Mouse (Mus musculus) ovary, postnatal 14 days (tissue): ENCODE measurements at regions not wholly inside any gene's neighbourhood (a gene's known extent, or its start where the extent isn't known, plus 50 kb on each side); places are given as distances from the start of the nearest gene placed in this dataset.

Source experiments
- DNase-seq: peaks from one replicate; pipeline ENCODE4 v3.0.0; 2022; ENCODE audit warnings: low spot score

DNA sequence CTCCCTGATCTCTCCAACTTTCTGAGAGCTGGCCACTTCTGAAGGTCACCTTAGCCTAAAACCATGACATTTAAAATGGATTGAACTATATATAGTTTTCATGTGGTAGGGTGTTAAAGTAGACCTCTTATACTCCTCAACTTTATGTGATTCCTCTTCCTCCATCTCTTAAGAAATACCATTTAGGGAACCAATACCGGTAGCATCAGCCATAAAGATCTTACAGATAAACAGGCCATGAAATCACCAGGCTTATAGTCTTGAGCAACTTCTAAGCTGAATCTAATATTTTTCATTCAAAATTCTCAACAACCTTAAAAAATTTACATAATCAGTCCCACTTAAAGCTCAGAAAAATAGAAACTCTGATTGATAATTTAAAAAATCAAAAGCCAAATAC lies 56.2 kb downstream of the Rpl36a-ps1 start:
- no peak for DNase-seq

- DNase-seq, result no peak
Observed at GRCm38 (mm10) chr14:98937373-98937772, 56.7 kb downstream of the Rpl36a-ps1 start.

GRCm38 (mm10) chr14:98933371-98933916 lies 60.7 kb downstream of the Rpl36a-ps1 start:
- no peak for DNase-seq

- no peak for DNase-seq
Observed at GRCm38 (mm10) chr14:98929276-98929675, 64.8 kb downstream of the Rpl36a-ps1 start.

GRCm38 (mm10) chr14:98908234-98908633 lies 85.9 kb downstream of the Rpl36a-ps1 start:
- DNase-seq, result no peak

DNA sequence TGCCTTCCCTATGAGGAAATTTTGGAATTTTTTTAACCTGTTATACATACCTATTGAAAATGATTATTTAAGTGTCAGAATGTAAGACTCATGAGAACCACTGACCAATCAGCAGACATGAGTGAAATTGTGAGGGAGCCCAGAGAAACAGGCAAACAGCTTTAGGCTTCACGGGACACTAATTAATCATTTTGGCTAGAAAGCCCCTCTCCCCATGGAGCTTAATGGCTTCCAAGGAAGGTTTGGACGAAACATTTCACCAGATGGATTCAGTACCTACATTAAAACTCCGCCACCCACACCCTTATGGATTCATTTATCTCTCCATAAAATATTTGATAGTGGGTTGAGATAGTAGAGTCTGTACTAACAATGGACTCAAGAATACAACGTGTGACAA lies 95.2 kb downstream of the Rpl36a-ps1 start:
- DNase-seq, result no peak

DNA sequence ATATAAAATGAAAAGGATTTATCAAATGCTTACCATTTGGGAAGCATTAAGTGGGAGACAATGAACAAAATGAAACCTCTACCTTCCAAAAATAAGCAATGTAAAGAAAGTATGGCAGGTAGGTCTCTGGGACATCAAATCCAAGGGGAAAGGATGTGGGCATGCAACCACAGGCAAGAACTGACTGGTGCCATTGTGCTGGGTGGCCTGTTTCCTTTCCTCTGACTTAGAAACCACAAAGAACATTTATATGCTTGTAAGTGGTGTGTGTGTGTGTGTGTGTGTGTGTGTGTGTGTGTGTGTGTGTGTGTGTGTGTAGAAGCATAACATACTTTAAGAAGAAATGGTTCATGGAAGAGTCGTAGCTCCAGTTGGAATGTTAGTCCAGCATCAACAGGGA lies 96.7 kb downstream of the Rpl36a-ps1 start:
- no peak for DNase-seq

DNA sequence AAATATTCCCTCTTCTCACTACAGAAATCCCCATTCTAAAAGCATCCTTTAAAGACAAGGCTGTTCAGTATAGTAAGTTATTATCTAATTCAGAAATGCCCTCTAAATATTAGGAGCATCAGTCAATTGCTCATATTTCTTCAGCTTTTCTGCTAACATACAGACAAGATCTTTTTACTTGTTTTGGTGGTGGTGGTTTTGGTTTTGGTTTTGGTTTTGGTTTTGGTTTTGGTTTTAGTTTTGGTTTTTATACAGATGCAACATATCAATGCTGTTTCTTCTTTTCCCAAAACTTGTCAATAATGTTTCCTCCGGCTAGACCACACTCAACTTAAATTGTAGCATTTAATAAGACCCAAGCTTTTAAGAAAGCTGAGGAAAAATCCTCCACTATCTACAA lies 98.2 kb downstream of the Rpl36a-ps1 start:
- DNase-seq, result no peak

- DNase-seq, result no peak
Observed at GRCm38 (mm10) chr14:98892670-98893069, 101.4 kb downstream of the Rpl36a-ps1 start.

DNA sequence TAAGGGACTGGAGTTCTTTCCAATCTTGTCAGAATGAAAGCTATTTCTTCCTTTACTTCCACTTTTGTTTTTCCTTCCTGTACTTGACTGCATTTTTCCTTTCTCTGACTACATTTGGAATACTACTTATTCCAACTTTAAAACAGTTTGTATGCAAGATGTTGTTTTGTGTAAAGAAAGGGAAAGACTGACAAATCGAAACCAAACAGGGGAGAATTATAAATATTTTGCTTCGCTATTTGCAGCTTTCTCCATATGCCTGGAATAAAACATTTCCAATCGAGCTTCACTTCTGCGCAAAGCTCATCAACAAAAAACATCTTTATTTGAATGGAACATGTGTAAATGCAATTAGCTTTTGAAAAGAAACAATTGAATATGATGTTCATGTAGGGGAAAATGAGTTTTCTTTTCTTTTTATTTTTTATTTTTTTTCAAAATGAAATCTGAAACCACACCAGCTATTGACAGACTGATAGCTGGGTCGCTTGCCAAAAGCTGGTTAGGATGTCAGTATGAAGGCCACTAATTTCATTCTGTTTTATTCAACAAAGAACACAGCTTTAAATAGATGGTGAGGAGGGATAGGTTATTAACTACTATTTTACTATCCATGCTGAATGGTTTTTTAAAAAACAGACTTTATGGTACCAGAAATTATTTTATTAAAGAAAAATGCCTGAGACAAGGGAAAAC lies 102.7 kb downstream of the Rpl36a-ps1 start:
- DNase-seq, result no peak

GRCm38 (mm10) chr14:98887588-98887987 lies 106.5 kb downstream of the Rpl36a-ps1 start:
- DNase-seq, result no peak

GRCm38 (mm10) chr14:98886982-98887381 lies 107.1 kb downstream of the Rpl36a-ps1 start:
- DNase-seq, result no peak

DNA sequence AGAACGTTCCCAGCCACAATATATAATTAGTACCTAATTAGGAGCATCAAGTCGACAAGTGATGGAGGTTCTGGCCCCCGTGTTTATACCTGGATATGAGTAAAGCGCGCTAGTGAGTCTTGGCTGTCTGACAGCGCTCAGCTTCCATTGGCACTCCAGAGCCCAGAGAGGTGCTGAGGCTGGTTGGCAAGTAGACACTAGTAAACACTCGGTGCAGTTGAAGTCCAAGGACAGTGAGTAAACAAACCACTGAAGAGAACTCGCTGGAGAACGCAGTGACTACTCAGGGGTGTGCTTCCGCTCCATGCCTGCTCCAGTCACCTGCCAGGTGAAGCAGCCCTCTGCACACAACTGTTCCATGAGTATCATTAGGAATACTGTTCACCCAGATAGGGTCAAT lies 111.5 kb downstream of the Rpl36a-ps1 start:
- DNase-seq, result no peak

GRCm38 (mm10) chr14:98877956-98878355 lies 116.2 kb downstream of the Rpl36a-ps1 start:
- no peak for DNase-seq

GRCm38 (mm10) chr14:98873446-98873845 lies 120.7 kb downstream of the Rpl36a-ps1 start:
- no peak for DNase-seq

- no peak for DNase-seq
Observed at GRCm38 (mm10) chr14:98869888-98870287, 124.2 kb downstream of the Rpl36a-ps1 start.

DNA sequence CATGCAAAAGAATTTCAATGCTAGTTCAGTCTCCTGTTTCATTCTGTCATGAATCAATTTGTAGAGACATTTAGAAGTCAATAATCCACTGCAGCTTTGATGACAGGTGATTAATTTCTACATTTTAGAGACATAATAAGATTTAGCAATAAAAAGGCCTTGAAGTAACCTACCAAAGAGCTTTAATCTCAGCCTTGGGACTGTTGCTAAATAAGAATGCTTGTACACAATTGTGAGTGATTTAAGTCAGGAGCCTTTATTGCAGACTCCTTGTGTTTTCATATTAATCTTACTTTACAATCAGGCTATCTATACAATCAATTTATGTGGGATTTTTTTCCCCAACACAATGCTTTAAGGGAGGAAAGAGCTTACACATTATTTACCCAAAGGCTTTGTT lies 127.2 kb downstream of the Rpl36a-ps1 start:
- no peak for DNase-seq

DNA sequence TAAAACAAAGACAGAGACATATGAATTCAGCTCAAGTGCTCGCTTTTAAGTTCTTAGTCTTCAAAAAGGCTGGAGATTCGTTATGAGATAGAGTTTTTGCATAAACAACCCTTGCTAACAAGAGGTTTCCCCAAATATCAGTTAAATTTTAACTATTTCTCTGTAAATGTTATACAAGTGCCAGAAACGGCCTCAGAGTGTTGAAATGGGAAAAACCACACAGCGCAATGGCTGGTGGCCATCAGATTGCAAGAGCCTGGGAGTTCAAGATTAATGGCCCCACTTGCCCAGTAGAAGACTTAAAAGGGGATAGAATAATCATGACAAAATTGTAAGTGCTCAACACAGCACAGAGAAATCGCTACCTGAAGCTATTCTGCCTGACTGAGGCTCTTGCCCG lies 130.1 kb downstream of the Rpl36a-ps1 start:
- DNase-seq, result no peak

GRCm38 (mm10) chr14:98863598-98863997 lies 130.5 kb downstream of the Rpl36a-ps1 start:
- DNase-seq, result no peak

DNA sequence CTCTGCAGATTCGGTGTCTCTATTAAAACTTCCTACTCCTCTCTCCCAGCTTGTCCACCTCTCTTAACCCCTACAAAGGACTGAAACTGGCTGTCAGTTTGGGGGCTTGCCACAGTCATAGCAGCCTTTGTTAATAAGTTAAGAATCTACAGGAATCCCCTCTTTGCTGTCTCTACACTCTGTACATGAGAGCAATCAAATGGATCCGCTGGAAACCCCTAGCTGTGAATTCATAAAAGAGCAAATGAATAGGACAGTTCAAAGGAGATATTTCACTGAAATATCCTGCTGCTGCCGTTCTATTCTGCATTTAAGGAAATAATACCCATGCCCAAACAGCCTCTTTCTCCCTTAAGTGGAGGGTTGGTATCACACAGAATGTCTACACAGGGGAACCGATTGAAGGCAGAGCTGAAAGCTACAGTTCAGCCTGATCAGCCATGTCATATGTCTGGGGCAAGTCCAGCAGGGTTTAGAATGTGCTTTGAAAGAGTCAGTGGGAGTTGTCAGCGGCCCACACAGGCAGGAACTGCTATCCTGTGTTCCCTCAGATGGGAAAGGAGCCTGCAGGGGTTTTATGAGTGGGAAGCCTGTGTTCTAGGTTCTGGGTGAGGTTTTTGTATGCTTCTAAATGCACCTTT lies 131.9 kb downstream of the Rpl36a-ps1 start:
- DNase-seq, result no peak

GRCm38 (mm10) chr14:98858801-98859200 lies 135.3 kb downstream of the Rpl36a-ps1 start:
- DNase-seq, result no peak

DNA sequence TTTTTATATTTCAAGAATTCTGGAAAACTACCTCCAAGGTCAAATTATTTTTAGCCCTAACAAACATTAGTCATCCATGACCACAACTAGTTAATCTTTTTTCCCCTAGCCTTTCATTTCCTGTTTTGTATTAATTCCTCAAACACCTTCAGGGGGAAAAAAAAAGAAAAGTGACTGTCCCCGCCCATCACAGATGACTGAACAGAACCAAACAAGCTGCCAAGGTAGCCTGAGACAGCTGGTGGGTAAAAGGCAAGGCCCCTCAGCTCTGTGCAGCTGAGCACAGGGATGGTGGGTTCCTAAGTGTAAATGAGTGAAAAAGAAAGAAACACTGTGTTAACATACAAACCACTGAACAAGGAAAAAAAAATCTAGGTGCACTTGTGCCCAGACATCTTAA lies 145.6 kb downstream of the Rpl36a-ps1 start:
- no peak for DNase-seq

GRCm38 (mm10) chr14:98844221-98844620 lies 149.9 kb downstream of the Rpl36a-ps1 start:
- DNase-seq, result no peak

- DNase-seq, result no peak
Observed at GRCm38 (mm10) chr14:98834316-98834715, 159.8 kb downstream of the Rpl36a-ps1 start.
